Mouse (Mus musculus) G1E-ER4 (cell line): ENCODE results near the gene Tmem54. TPM values are rescaled to one million over a fixed set of nuclear protein-coding genes. Genes with fewer than 3 reads are reported as not detected.

Experiments used
- GATA1 ChIP-seq: IDR thresholded peaks from one replicate; pipeline ENCODE4 v1.8.0; 2012; ENCODE audit warnings: low read length, inconsistent platforms
- polyA plus RNA-seq: library from polyadenylated mRNA; stranded (reverse); fragments of >175 nt; gene quantifications from 2 replicates; pipeline ENCODE4 v1.2.3, GENCODE M21; 2012

Gene Tmem54
- polyA plus RNA-seq: not detected in 2 replicates

- no peak for TF ChIP-seq GATA1
Measured at GRCm38 (mm10) chr4:129105356-129105755, at the start of gene Tmem54. Gene Tmem54, plus strand, starts transcription at chr4:129105548.

- TF ChIP-seq GATA1: no peak
Measured at GRCm38 (mm10) chr4:129055562-129055961, 49.8 kb upstream of the Tmem54 start.

- no peak for TF ChIP-seq GATA1
Measured at GRCm38 (mm10) chr4:129057533-129058206, 47.7 kb upstream of the Tmem54 start.

GRCm38 (mm10) chr4:129058207-129059092 lies 46.9 kb upstream of the Tmem54 start, which contains the start of gene Rnf19b:
Gene Rnf19b, plus strand, starts transcription at chr4:129058271.
- TF ChIP-seq GATA1: no peak

GRCm38 (mm10) chr4:129059125-129059551 lies 46.2 kb upstream of the Tmem54 start:
- no peak for TF ChIP-seq GATA1

- TF ChIP-seq GATA1: no peak
Measured at GRCm38 (mm10) chr4:129059922-129060321, 45.4 kb upstream of the Tmem54 start.

- TF ChIP-seq GATA1: no peak
Measured at GRCm38 (mm10) chr4:129061486-129061885, 43.9 kb upstream of the Tmem54 start.

- TF ChIP-seq GATA1: no peak
Measured at GRCm38 (mm10) chr4:129062281-129063075, 42.9 kb upstream of the Tmem54 start.

- TF ChIP-seq GATA1: no peak
Measured at GRCm38 (mm10) chr4:129065688-129066236, 39.6 kb upstream of the Tmem54 start.

- TF ChIP-seq GATA1: no peak
Measured at GRCm38 (mm10) chr4:129067638-129068415, 37.5 kb upstream of the Tmem54 start.

GRCm38 (mm10) chr4:129068848-129069247 lies 36.5 kb upstream of the Tmem54 start:
- no peak for TF ChIP-seq GATA1

GRCm38 (mm10) chr4:129079126-129079525 lies 26.2 kb upstream of the Tmem54 start:
- TF ChIP-seq GATA1: no peak

- no peak for TF ChIP-seq GATA1
Measured at GRCm38 (mm10) chr4:129081041-129081440, 24.3 kb upstream of the Tmem54 start.

- no peak for TF ChIP-seq GATA1
Measured at GRCm38 (mm10) chr4:129081512-129081911, 23.8 kb upstream of the Tmem54 start.

- no peak for TF ChIP-seq GATA1
Measured at GRCm38 (mm10) chr4:129081939-129082338, 23.4 kb upstream of the Tmem54 start.
